Mouse (Mus musculus): Measurements from ENCODE around the gene Edem3. TPM values are rescaled to one million over a fixed set of nuclear protein-coding genes. Genes with fewer than 3 reads are reported as not detected.

Edem3 gene
- total and polyA plus RNA-seq, 2 experiments from 2014 or later = 6.6 to 16.5 TPM

DNA sequence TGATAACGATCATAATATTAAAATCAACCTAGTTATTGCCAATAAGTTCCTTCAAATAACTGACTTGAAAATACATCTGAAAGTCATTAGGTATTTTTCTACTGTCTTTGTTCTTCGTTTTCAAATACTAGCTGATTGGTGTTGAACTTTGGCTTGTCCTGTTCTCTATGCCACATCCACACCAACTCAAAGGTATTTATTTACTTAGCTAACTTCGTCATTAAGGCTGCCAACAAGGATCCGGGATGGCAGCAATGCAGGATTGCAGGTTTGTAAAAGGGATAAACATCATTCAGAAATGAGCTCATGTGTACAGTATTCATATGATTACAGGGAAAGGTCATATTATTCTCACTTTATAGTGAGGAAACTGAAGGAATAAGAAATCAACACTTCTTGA lies 2.2 kb upstream of the Edem3 start:
- no peak overlapping the region for H3K4me3 ChIP-seq (ENCODE audit: low read depth, low read length)
- H3K4me2 ChIP-seq (ENCODE audit: low read depth, low read length) = no peak overlapping the region
- no peaks in the 10 kb centered on the region for H3K36me3 ChIP-seq (replicated peaks; ENCODE audit: control insufficient read depth, insufficient read depth, low read length)
- H3K27ac ChIP-seq (ENCODE audit: low read depth) = no peak overlapping the region
- WGBS = 74% methylated on average over 4 of the region's 4 CpGs
- DNase-seq (ENCODE audit: low spot score) (no peak), ATAC-seq (ENCODE audit: insufficient read depth, low read depth) (no peak)
- no peak overlapping the region for H3K9ac ChIP-seq (replicated peaks; ENCODE audit: low read depth, low read length)
- H3K4me1 ChIP-seq (ENCODE audit: control insufficient read depth, insufficient read depth) = peaks cover 12% of the 10 kb centered on the region; the same call in 1 of the 2 replicates
- H3K9me3 ChIP-seq (replicated peaks; ENCODE audit: control insufficient read depth, low read length) = no peaks in the 10 kb centered on the region
- no peaks in the 10 kb centered on the region for H3K27me3 ChIP-seq (ENCODE audit: control insufficient read depth, insufficient read depth, low read length)
- TF ChIP-seq EP300 (IDR thresholded peaks at IDR 0.05; ENCODE audit: low read depth) (no peak), CTCF (IDR thresholded peaks at IDR 0.05; ENCODE audit: low read depth) (no peak)

DNA sequence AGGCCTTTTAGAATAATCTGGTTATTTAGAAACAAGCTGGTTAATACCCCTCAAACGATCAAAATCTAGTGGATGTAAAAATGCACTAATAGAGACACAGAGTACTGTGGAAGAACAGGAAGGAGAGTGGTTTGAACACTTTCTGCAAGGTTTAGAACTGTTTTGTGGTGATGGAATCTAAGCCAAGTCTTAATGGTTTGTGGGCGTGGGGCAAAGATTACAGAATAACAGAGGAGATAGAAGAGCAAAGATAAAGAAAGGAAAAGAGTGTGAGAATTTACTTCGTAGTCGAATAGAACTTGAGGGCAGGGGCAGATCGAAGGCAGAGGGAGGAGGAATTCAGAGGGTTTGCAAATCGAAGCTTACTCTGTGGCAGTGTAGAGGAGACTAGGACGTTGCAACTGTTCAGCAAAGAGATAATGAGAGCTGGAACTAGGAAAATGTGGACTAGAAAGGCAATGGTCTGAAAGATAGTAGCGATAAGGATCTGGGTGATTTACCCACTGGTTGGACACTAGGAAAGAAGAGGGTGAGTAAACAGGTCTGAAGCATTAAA lies 1.7 kb upstream of the Edem3 start:
- H3K4me1 ChIP-seq (ENCODE audit: control insufficient read depth, insufficient read depth) = peaks cover 12% of the 10 kb centered on the region; the same call in 1 of the 2 replicates
- TF ChIP-seq EP300 (IDR thresholded peaks at IDR 0.05; ENCODE audit: low read depth) = no peak
- TF ChIP-seq CTCF (IDR thresholded peaks at IDR 0.05; ENCODE audit: low read depth) = no peak
- no peaks in the 10 kb centered on the region for H3K36me3 ChIP-seq (replicated peaks; ENCODE audit: control insufficient read depth, insufficient read depth, low read length)
- H3K4me2 ChIP-seq (ENCODE audit: low read depth, low read length) = no peak overlapping the region
- DNase-seq (ENCODE audit: low spot score) (no peak), ATAC-seq (ENCODE audit: insufficient read depth, low read depth) (no peak)
- WGBS = 62% methylated on average over 8 of the region's 8 CpGs
- no peaks in the 10 kb centered on the region for H3K27me3 ChIP-seq (ENCODE audit: control insufficient read depth, insufficient read depth, low read length)
- H3K9ac ChIP-seq (replicated peaks; ENCODE audit: low read depth, low read length) = no peak overlapping the region
- H3K27ac ChIP-seq (ENCODE audit: low read depth) = no peak overlapping the region
- no peak overlapping the region for H3K4me3 ChIP-seq (ENCODE audit: low read depth, low read length)
- H3K9me3 ChIP-seq (replicated peaks; ENCODE audit: control insufficient read depth, low read length) = no peaks in the 10 kb centered on the region

DNA sequence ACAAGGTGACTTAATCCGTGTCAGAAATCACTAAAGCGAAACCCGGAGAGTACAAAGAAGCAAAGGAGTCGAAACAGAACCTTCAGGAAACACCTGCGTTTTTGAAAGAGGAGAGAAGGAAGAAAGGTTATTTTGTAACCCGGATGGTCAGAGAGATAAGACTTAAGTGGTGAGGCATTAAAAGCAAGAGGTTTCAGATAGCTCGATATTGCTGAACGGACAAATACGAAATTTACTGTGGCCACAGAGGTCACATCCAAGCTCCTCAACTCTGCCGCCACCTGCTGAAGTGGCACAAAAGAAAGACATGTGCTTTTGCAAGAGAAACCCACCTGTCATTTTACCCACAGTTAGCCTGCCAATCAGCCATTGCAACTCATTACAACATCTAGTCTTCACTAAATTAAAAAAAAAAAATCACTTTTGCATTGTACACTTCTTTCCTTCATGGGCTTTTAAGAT lies 1.1 kb upstream of the Edem3 start:
- Histone ChIP-seq H3K27ac (ENCODE audit: low read depth) (no peak overlapping the region), H3K27me3 (ENCODE audit: control insufficient read depth, insufficient read depth, low read length) (no peaks in the 10 kb centered on the region), H3K36me3 (replicated peaks; ENCODE audit: control insufficient read depth, insufficient read depth, low read length) (no peaks in the 10 kb centered on the region), H3K4me3 (ENCODE audit: low read depth, low read length) (peak overlapping the region; percentile 99), H3K9me3 (replicated peaks; ENCODE audit: control insufficient read depth, low read length) (no peaks in the 10 kb centered on the region), H3K9ac (replicated peaks; ENCODE audit: low read depth, low read length) (no peak overlapping the region), H3K4me1 (ENCODE audit: control insufficient read depth, insufficient read depth) (peaks cover 12% of the 10 kb centered on the region; the same call in 1 of the 2 replicates), H3K4me2 (ENCODE audit: low read depth, low read length) (peak overlapping the region; percentile 60)
- DNase-seq (ENCODE audit: low spot score) (no peak), ATAC-seq (ENCODE audit: insufficient read depth, low read depth) (no peak)
- WGBS = 48% methylated on average over 10 of the region's 10 CpGs
- TF ChIP-seq EP300 (IDR thresholded peaks at IDR 0.05; ENCODE audit: low read depth) (no peak), CTCF (IDR thresholded peaks at IDR 0.05; ENCODE audit: low read depth) (no peak; the same call in 1 of the 2 replicates)

DNA sequence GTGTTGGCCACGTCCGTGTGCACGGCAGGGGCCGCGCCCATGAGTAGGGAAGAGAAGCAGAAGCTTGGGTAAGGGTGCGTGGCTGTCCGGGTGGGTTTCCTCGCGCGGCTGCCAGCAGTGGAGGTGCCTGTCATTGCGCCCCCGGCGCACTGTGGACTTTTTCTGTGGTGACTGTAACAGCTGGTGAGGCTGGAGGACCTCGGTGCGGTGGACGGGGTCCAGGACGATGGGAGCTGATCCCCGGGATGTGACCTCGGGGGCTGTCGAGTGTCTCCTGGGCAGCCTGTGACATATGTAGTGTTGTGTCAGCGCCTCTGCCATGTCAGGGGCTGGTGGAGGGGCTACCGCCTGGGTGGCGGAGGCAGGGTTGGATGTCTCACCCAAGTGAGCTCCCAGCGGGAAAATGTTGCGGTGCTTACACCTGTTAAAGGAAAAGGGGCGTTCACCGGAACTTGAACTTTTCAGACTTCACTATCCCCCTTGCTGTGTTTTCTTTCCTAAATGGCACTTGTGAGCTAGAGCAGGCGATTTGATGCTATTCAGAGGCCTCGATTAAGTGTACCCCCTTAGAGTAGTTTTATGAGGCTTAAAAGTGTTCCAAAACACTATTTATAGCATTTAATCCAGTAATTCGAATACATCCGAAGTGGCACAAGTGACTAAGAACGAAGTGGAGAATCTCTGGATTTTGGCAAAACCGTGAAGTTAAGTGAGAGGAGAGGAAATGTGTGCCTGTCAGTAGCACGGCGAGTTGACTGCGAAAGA lies 671 bp downstream of the Edem3 start:
- 3% methylated on average over 36 of the region's 36 CpGs for WGBS
- peak; percentile 20 for ATAC-seq (ENCODE audit: insufficient read depth, low read depth)
- Histone ChIP-seq H3K27ac (ENCODE audit: low read depth) (peak overlapping the region; percentile 90), H3K27me3 (ENCODE audit: control insufficient read depth, insufficient read depth, low read length) (no peaks in the 10 kb centered on the region), H3K9me3 (replicated peaks; ENCODE audit: control insufficient read depth, low read length) (no peaks in the 10 kb centered on the region), H3K36me3 (replicated peaks; ENCODE audit: control insufficient read depth, insufficient read depth, low read length) (peaks cover 4% of the 10 kb centered on the region), H3K9ac (replicated peaks; ENCODE audit: low read depth, low read length) (peak overlapping the region; percentile 88), H3K4me1 (ENCODE audit: control insufficient read depth, insufficient read depth) (peaks cover 12% of the 10 kb centered on the region; the same call in 1 of the 2 replicates), H3K4me2 (ENCODE audit: low read depth, low read length) (peak overlapping the region; percentile 99), H3K4me3 (ENCODE audit: low read depth, low read length) (peak overlapping the region; percentile 99)
- peak; percentile 29 for DNase-seq (ENCODE audit: low spot score)
- TF ChIP-seq EP300 (IDR thresholded peaks at IDR 0.05; ENCODE audit: low read depth) = no peak
- no peak for TF ChIP-seq CTCF (IDR thresholded peaks at IDR 0.05; ENCODE audit: low read depth)

DNA sequence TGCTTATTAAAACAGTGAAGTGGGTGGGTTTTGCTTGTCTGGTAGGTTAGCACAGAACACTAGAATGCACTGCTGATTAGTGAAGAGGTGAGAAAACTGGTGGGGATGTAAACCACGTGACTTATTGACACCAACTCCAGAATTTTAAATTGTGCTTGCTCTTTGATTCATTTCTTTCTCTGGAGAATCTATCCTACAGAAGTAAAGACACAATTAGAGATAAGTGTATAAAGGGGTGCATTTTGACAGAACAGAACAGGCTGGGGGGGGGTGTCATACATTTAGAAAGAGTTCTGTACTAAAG lies 1.2 kb downstream of the Edem3 start:
- no peak for ATAC-seq (ENCODE audit: insufficient read depth, low read depth)
- no peaks in the 10 kb centered on the region for H3K9me3 ChIP-seq (replicated peaks; ENCODE audit: control insufficient read depth, low read length)
- peaks cover 12% of the 10 kb centered on the region; the same call in 1 of the 2 replicates for H3K4me1 ChIP-seq (ENCODE audit: control insufficient read depth, insufficient read depth)
- H3K36me3 ChIP-seq (replicated peaks; ENCODE audit: control insufficient read depth, insufficient read depth, low read length) = peaks cover 9% of the 10 kb centered on the region
- no peak for TF ChIP-seq EP300 (IDR thresholded peaks at IDR 0.05; ENCODE audit: low read depth)
- 0 out of 2 replicates have a peak overlapping the region, but pooled peaks have one; percentile 90 for H3K27ac ChIP-seq (ENCODE audit: low read depth)
- DNase-seq (ENCODE audit: low spot score) = no peak
- WGBS = 14% methylated on average over 1 of the region's 1 CpGs
- no peaks in the 10 kb centered on the region for H3K27me3 ChIP-seq (ENCODE audit: control insufficient read depth, insufficient read depth, low read length)
- peak overlapping the region; percentile 99 for H3K4me2 ChIP-seq (ENCODE audit: low read depth, low read length)
- H3K4me3 ChIP-seq (ENCODE audit: low read depth, low read length) = peak overlapping the region; percentile 99
- peak overlapping the region; percentile 88 for H3K9ac ChIP-seq (replicated peaks; ENCODE audit: low read depth, low read length)

All from heart, postnatal 0 days (tissue).